10 mouse cellular contexts compared by ENCODE assay signal in the genomic region with DNA sequence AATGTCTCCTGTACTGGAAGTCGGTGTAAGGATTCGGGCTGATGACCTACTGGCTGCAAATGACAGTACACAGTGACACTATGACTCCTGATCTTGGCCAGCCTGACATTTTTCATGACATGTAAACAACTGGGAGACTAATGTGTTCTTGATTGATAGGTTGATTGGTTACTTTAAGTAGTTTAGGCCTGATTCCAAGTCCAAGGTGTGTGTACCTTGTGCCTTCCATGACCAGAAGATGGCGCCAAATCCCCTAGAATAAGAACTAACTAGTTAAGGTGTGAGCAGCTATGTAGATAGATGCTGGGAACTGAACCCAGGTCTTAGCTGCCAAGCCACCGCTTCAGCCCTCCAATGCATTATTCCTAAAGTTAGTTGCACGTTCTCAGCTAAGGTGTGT. TPM values are rescaled to one million over a fixed set of nuclear protein-coding genes. Genes with fewer than 3 reads are reported as not detected.
A peak's percentile ranks its signal among the peaks of the same experiment; 100 is the strongest.
DNase-seq lines count a peak whose midpoint lies in the region; TF ChIP-seq lines count a peak whose summit lies in the region.
"Had no signal": no experiment of that assay in that cellular context is flagged by ENCODE, and none has a peak within 500 bp of the region (broad histone marks: within the 10 kb centered on the region; RNA-seq: fewer than 3 reads in every experiment).

No protein-coding gene starts in this region.

- no peak overlapping the region for H3K4me3 ChIP-seq in liver, adult 2 months (ENCODE audit: insufficient read depth, low read depth, low read length)
- no peak overlapping the region for H3K4me3 ChIP-seq in small intestine, adult 2 months (ENCODE audit: low read depth, low read length)

- H3K27me3 ChIP-seq in liver, adult 2 months (ENCODE audit: control insufficient read depth, insufficient read depth, low read length) = no peaks in the 10 kb centered on the region
- no peaks in the 10 kb centered on the region for H3K27me3 ChIP-seq in small intestine, adult 2 months (ENCODE audit: control insufficient read depth, insufficient read depth, low read length)
- H3K27me3 ChIP-seq: embryonic facial prominence, embryonic 12.5 days; limb, embryonic 15.5 days had no signal

- DNase-seq in heart, adult 18-20 months = peak; percentile 21 to 68
- no peak for DNase-seq in heart, postnatal 25 days (ENCODE audit: low spot score)
- peak; percentile 86 for DNase-seq in A20 (ENCODE audit: low read depth, low spot score)
- peak; percentile 60 for DNase-seq in T-cell, adult 2 months (ENCODE audit: low spot score)
- DNase-seq in embryo, embryonic 9.5 days (ENCODE audit: extremely low spot score) = peak; percentile 54
- DNase-seq in liver, adult 2 months (ENCODE audit: extremely low read depth, low read depth, low spot score) = peak; percentile 72
- DNase-seq in ovary, adult 18-20 months (ENCODE audit: low spot score) = no peak

- H3K79me2 ChIP-seq in liver, adult 2 months (ENCODE audit: control insufficient read depth, insufficient read depth, low read length) = no peaks in the 10 kb centered on the region

- intact Hi-C loops in heart, postnatal 25 days (cut with DNase I) = loop anchor here (10.0 kb wide), 1 partner anchor 151 kb away; no protein-coding TSS in a partner anchor

- no peak overlapping the region for H3K9ac ChIP-seq in liver, adult 2 months (ENCODE audit: low read depth, low read length)

- peaks cover 3% of the 10 kb centered on the region for H3K4me1 ChIP-seq in liver, adult 2 months (ENCODE audit: control insufficient read depth, insufficient read depth, low read length)
- H3K4me1 ChIP-seq in small intestine, adult 2 months (ENCODE audit: control insufficient read depth, insufficient read depth, insufficient read length, low read length) = peaks cover 5% of the 10 kb centered on the region; the same call in 1 of the 2 replicates
- H3K4me1 ChIP-seq: embryonic facial prominence, embryonic 12.5 days had no signal

- 83% methylated on average over 5 of the region's 5 CpGs for WGBS in liver, adult 2 months
- WGBS in small intestine, adult 2 months = 82% methylated on average over 5 of the region's 5 CpGs

- peak; percentile 55 for TF ChIP-seq CTCF in liver, adult 2 months (IDR thresholded peaks at IDR 0.05; ENCODE audit: low read depth, low read length)
- TF ChIP-seq CTCF in small intestine, adult 2 months (IDR thresholded peaks at IDR 0.05; ENCODE audit: extremely low read depth, insufficient read length, insufficient replicate concordance, low read depth, low read length) = peak; percentile 50; the same call in 1 of the 2 replicates

- no peak for TF ChIP-seq POLR2A in liver, adult 2 months (IDR thresholded peaks at IDR 0.05; ENCODE audit: extremely low read depth, insufficient read depth, low read length)
- no peak for TF ChIP-seq POLR2A in small intestine, adult 2 months (IDR thresholded peaks at IDR 0.05; ENCODE audit: low read depth, low read length)

- H3K36me3 ChIP-seq in liver, adult 2 months (ENCODE audit: control insufficient read depth, insufficient read depth, low read length) = no peaks in the 10 kb centered on the region; the same call in 1 of the 2 replicates
- 0 out of 2 replicates have a peak, but pooled peaks cover under 1% of the 10 kb centered on the region for H3K36me3 ChIP-seq in small intestine, adult 2 months (ENCODE audit: control insufficient read depth, insufficient read depth, low read length)

- H3K27ac ChIP-seq in liver, adult 2 months (replicated peaks; ENCODE audit: insufficient read depth, low read depth, low read length) = no peak overlapping the region
- H3K27ac ChIP-seq in small intestine, adult 2 months (ENCODE audit: insufficient read depth, low read depth, low read length) = no peak overlapping the region

RNA-seq across cellular contexts. Expression of gene 1700125H20Rik, which starts 13.9 kb away (rescaled TPM):
- not detected for total RNA-seq in heart, adult 18-20 months (2021)
- not detected for total RNA-seq in heart, postnatal 25 days (2021)
- total RNA-seq in liver, adult 2 months (2014; rRNA removed) = not detected in 2 replicates
- polyA plus RNA-seq in liver, adult 2 months (2012; rRNA removed) = not detected in 2 replicates
- not detected in 2 replicates for polyA plus RNA-seq in small intestine, adult 2 months (2012; rRNA removed)

RNA-seq across cellular contexts. Expression of gene Usp32, which starts 44.1 kb away (rescaled TPM):
- total RNA-seq in heart, adult 18-20 months (2021) = 10 to 100 TPM; 20.9 to 24.1 TPM
- 10 to 100 TPM; 21.0 to 22.8 TPM for total RNA-seq in heart, postnatal 25 days (2021)
- total RNA-seq in liver, adult 2 months (2014; rRNA removed) = 24.3 and 28.7 TPM in 2 replicates
- 3.2 and 4.3 TPM in 2 replicates for polyA plus RNA-seq in liver, adult 2 months (2012; rRNA removed)
- polyA plus RNA-seq in small intestine, adult 2 months (2012; rRNA removed) = 0.63 and 2.8 TPM in 2 replicates

RNA-seq across cellular contexts. Expression of gene Appbp2, which starts 50.8 kb away (rescaled TPM):
- 10 to 100 TPM; 14.5 to 14.6 TPM for total RNA-seq in heart, adult 18-20 months (2021)
- total RNA-seq in heart, postnatal 25 days (2021) = 10 to 100 TPM; 15.2 to 17.5 TPM
- 10.5 and 11.6 TPM in 2 replicates for total RNA-seq in liver, adult 2 months (2014; rRNA removed)
- 5.2 and 5.5 TPM in 2 replicates for polyA plus RNA-seq in liver, adult 2 months (2012; rRNA removed)
- polyA plus RNA-seq in small intestine, adult 2 months (2012; rRNA removed) = 3.6 and 4.7 TPM in 2 replicates

Comparison
In these comparisons a context has a peak if more than half of its experiments do, and no peak if none do; other contexts are left out.
1. DNase-seq: peak in heart, adult 18-20 months (2 of 2), A20 (single experiment), T-cell, adult 2 months (single experiment), embryo, embryonic 9.5 days (single experiment) and liver, adult 2 months (single experiment); none in heart, postnatal 25 days (single experiment) and ovary, adult 18-20 months (single experiment).